Mouse (Mus musculus): Measurements from ENCODE around the gene Iqsec2. TPM values are rescaled to one million over a fixed set of nuclear protein-coding genes. Genes with fewer than 3 reads are reported as not detected.

Iqsec2 gene
- 4.5 and 5.4 TPM in 2 replicates for total RNA-seq (2017)

GRCm38 (mm10) chrX:152143941-152144741 is at the start of gene Iqsec2:
Gene Iqsec2 (plus strand): TSS chrX:152144268.
- peak in 1 of 2 experiments; percentile 25; a peak in 1 of 4 replicates for ATAC-seq (replicated peaks in 1 of 2; ENCODE audit: insufficient read depth in 1 of 2, low FRiP score in 2 of 2, low TSS enrichment in 1 of 2, low read depth in 1 of 2, poor library complexity in 2 of 2, severe bottlenecking in 2 of 2)

GRCm38 (mm10) chrX:152097572-152097971 is 46.5 kb upstream of the Iqsec2 start:
- ATAC-seq (replicated peaks in 1 of 2; ENCODE audit: insufficient read depth in 1 of 2, low FRiP score in 2 of 2, low TSS enrichment in 1 of 2, low read depth in 1 of 2, poor library complexity in 2 of 2, severe bottlenecking in 2 of 2) = no peak

- no peak for ATAC-seq (replicated peaks in 1 of 2; ENCODE audit: insufficient read depth in 1 of 2, low FRiP score in 2 of 2, low TSS enrichment in 1 of 2, low read depth in 1 of 2, poor library complexity in 2 of 2, severe bottlenecking in 2 of 2)
Measured at GRCm38 (mm10) chrX:152121687-152122086, 22.4 kb upstream of the Iqsec2 start.

GRCm38 (mm10) chrX:152130777-152131176 is 13.3 kb upstream of the Iqsec2 start:
- no peak for ATAC-seq (replicated peaks in 1 of 2; ENCODE audit: insufficient read depth in 1 of 2, low FRiP score in 2 of 2, low TSS enrichment in 1 of 2, low read depth in 1 of 2, poor library complexity in 2 of 2, severe bottlenecking in 2 of 2)

- ATAC-seq (replicated peaks in 1 of 2; ENCODE audit: insufficient read depth in 1 of 2, low FRiP score in 2 of 2, low TSS enrichment in 1 of 2, low read depth in 1 of 2, poor library complexity in 2 of 2, severe bottlenecking in 2 of 2) = no peak
Measured at GRCm38 (mm10) chrX:152132029-152132428, 12.0 kb upstream of the Iqsec2 start.

GRCm38 (mm10) chrX:152135195-152135594 is 8.9 kb upstream of the Iqsec2 start:
- ATAC-seq (replicated peaks in 1 of 2; ENCODE audit: insufficient read depth in 1 of 2, low FRiP score in 2 of 2, low TSS enrichment in 1 of 2, low read depth in 1 of 2, poor library complexity in 2 of 2, severe bottlenecking in 2 of 2) = no peak

GRCm38 (mm10) chrX:152144742-152145214 is 710 bp downstream of the Iqsec2 start:
- ATAC-seq (replicated peaks in 1 of 2; ENCODE audit: insufficient read depth in 1 of 2, low FRiP score in 2 of 2, low TSS enrichment in 1 of 2, low read depth in 1 of 2, poor library complexity in 2 of 2, severe bottlenecking in 2 of 2) = peak in 1 of 2 experiments; percentile 45; a peak in 1 of 4 replicates

GRCm38 (mm10) chrX:152146150-152146549 is 2.1 kb downstream of the Iqsec2 start:
- ATAC-seq (replicated peaks in 1 of 2; ENCODE audit: insufficient read depth in 1 of 2, low FRiP score in 2 of 2, low TSS enrichment in 1 of 2, low read depth in 1 of 2, poor library complexity in 2 of 2, severe bottlenecking in 2 of 2) = no peak

- no peak for ATAC-seq (replicated peaks in 1 of 2; ENCODE audit: insufficient read depth in 1 of 2, low FRiP score in 2 of 2, low TSS enrichment in 1 of 2, low read depth in 1 of 2, poor library complexity in 2 of 2, severe bottlenecking in 2 of 2)
Measured at GRCm38 (mm10) chrX:152146691-152147090, 2.6 kb downstream of the Iqsec2 start.

GRCm38 (mm10) chrX:152147451-152148116 is 3.5 kb downstream of the Iqsec2 start:
- peak; percentile 82; a peak in 3 of 4 replicates for ATAC-seq (replicated peaks in 1 of 2; ENCODE audit: insufficient read depth in 1 of 2, low FRiP score in 2 of 2, low TSS enrichment in 1 of 2, low read depth in 1 of 2, poor library complexity in 2 of 2, severe bottlenecking in 2 of 2)

GRCm38 (mm10) chrX:152148706-152149105 is 4.6 kb downstream of the Iqsec2 start:
- no peak for ATAC-seq (replicated peaks in 1 of 2; ENCODE audit: insufficient read depth in 1 of 2, low FRiP score in 2 of 2, low TSS enrichment in 1 of 2, low read depth in 1 of 2, poor library complexity in 2 of 2, severe bottlenecking in 2 of 2)

GRCm38 (mm10) chrX:152151709-152152108 is 7.6 kb downstream of the Iqsec2 start:
- ATAC-seq (replicated peaks in 1 of 2; ENCODE audit: insufficient read depth in 1 of 2, low FRiP score in 2 of 2, low TSS enrichment in 1 of 2, low read depth in 1 of 2, poor library complexity in 2 of 2, severe bottlenecking in 2 of 2) = peak in 1 of 2 experiments; percentile 53; a peak in 2 of 4 replicates

- ATAC-seq (replicated peaks in 1 of 2; ENCODE audit: insufficient read depth in 1 of 2, low FRiP score in 2 of 2, low TSS enrichment in 1 of 2, low read depth in 1 of 2, poor library complexity in 2 of 2, severe bottlenecking in 2 of 2) = no peak
Measured at GRCm38 (mm10) chrX:152158294-152158693, 14.2 kb downstream of the Iqsec2 start.

GRCm38 (mm10) chrX:152161404-152161803 is 17.3 kb downstream of the Iqsec2 start:
- no peak for ATAC-seq (replicated peaks in 1 of 2; ENCODE audit: insufficient read depth in 1 of 2, low FRiP score in 2 of 2, low TSS enrichment in 1 of 2, low read depth in 1 of 2, poor library complexity in 2 of 2, severe bottlenecking in 2 of 2)

GRCm38 (mm10) chrX:152164061-152164460 is 20.0 kb downstream of the Iqsec2 start:
- ATAC-seq (replicated peaks in 1 of 2; ENCODE audit: insufficient read depth in 1 of 2, low FRiP score in 2 of 2, low TSS enrichment in 1 of 2, low read depth in 1 of 2, poor library complexity in 2 of 2, severe bottlenecking in 2 of 2) = peak; percentile 49 to 62; a peak in 2 of 4 replicates

- ATAC-seq (replicated peaks in 1 of 2; ENCODE audit: insufficient read depth in 1 of 2, low FRiP score in 2 of 2, low TSS enrichment in 1 of 2, low read depth in 1 of 2, poor library complexity in 2 of 2, severe bottlenecking in 2 of 2) = no peak
Measured at GRCm38 (mm10) chrX:152166161-152166560, 22.1 kb downstream of the Iqsec2 start.

GRCm38 (mm10) chrX:152168521-152168920 is 24.5 kb downstream of the Iqsec2 start:
- ATAC-seq (replicated peaks in 1 of 2; ENCODE audit: insufficient read depth in 1 of 2, low FRiP score in 2 of 2, low TSS enrichment in 1 of 2, low read depth in 1 of 2, poor library complexity in 2 of 2, severe bottlenecking in 2 of 2) = no peak

All from hematopoietic stem cell, adult 5-6 weeks (primary cell).